Mouse (Mus musculus): ENCODE data around the gene Asgr1. TPM values are rescaled to one million over a fixed set of nuclear protein-coding genes. Genes with fewer than 3 reads are reported as not detected.

Gene Asgr1
- total RNA-seq, 2 experiments from 2014 or later = 1.9 to 2.4 TPM

- intact Hi-C loops (cut with DNase I) = no loop called here
Measured at GRCm38 (mm10) chr11:70103701-70104315, 49.9 kb downstream of the Asgr1 start.

GRCm38 (mm10) chr11:70107085-70107484 is 53.2 kb downstream of the Asgr1 start:
- no peak for DNase-seq (ENCODE audit: low spot score in 2 of 2)
- intact Hi-C loops (cut with DNase I) = no loop called here

More at GRCm38 (mm10) chr11:70103701-70104315, 49.9 kb downstream of the Asgr1 start:
- DNase-seq (ENCODE audit: low spot score in 2 of 2) = no peak

Small RNA genes within 50 kb of the gene (microRNA-seq; reads per million reads assigned to microRNA genes)
- 9,894 to 11,930 reads per million in 2 experiments for gene Mir324

Other genes with a start within 250 kb of the Asgr1 start
- gene Tmem102, start 248.5 kb upstream of the Asgr1 start, total RNA-seq (2021) = not detected
- gene Gm39566, start 238.8 kb upstream of the Asgr1 start, total RNA-seq (2021) = not detected
- not detected for gene Spem2, start 235.6 kb upstream of the Asgr1 start, total RNA-seq (2021)
- gene Spem1, start 231.9 kb upstream of the Asgr1 start, total RNA-seq (2021) = under 1 TPM in 1 of 2 experiments, not detected in 1; 0.32 TPM
- 100 to 1,000 TPM; 277 to 281 TPM for gene Nlgn2, start 216.3 kb upstream of the Asgr1 start, total RNA-seq (2021)
- 100 to 1,000 TPM; 160 to 167 TPM for gene Tmem256, start 215.6 kb upstream of the Asgr1 start, total RNA-seq (2021)
- gene Plscr3, start 207.7 kb upstream of the Asgr1 start, total RNA-seq (2021) = 10 to 100 TPM; 19.5 to 22.3 TPM
- gene Tnk1, start 195.4 kb upstream of the Asgr1 start, total RNA-seq (2021) = not detected
- not detected for gene Tmem95, start 176.1 kb upstream of the Asgr1 start, total RNA-seq (2021)
- gene Kctd11, start 172.7 kb upstream of the Asgr1 start, total RNA-seq (2021) = 1 to 10 TPM in 1 of 2 experiments, under 1 TPM in 1; 0.86 to 1.4 TPM
- not detected for gene Acap1, start 158.5 kb upstream of the Asgr1 start, total RNA-seq (2021)
- gene 2810408A11Rik, start 153.1 kb upstream of the Asgr1 start, total RNA-seq (2021) = under 1 TPM in 1 of 2 experiments, not detected in 1; 0.38 TPM
- gene Neurl4, start 153.0 kb upstream of the Asgr1 start, total RNA-seq (2021) = 100 to 1,000 TPM; 121 to 125 TPM
- 10 to 100 TPM; 24.9 to 26.0 TPM for gene Gps2, start 140.2 kb upstream of the Asgr1 start, total RNA-seq (2021)
- 100 to 1,000 TPM; 468 to 473 TPM for gene Eif5a, start 132.1 kb upstream of the Asgr1 start, total RNA-seq (2021)
- gene Ybx2, start 118.3 kb upstream of the Asgr1 start, total RNA-seq (2021) = 10 to 100 TPM in 1 of 2 experiments, 1 to 10 TPM in 1; 8.4 to 11.3 TPM
- gene Slc2a4, start 105.9 kb upstream of the Asgr1 start, total RNA-seq (2021) = 1 to 10 TPM; 1.9 to 2.4 TPM
- gene Cldn7, start 89.3 kb upstream of the Asgr1 start, total RNA-seq (2021) = not detected
- gene Ctdnep1, start 72.9 kb upstream of the Asgr1 start, total RNA-seq (2021) = 100 to 1,000 TPM; 115 TPM
- gene Elp5, start 71.6 kb upstream of the Asgr1 start, total RNA-seq (2021) = 100 to 1,000 TPM; 103 to 107 TPM
- gene Gabarap, start 62.9 kb upstream of the Asgr1 start, total RNA-seq (2021) = 100 to 1,000 TPM; 213 to 217 TPM
- gene Phf23, start 58.3 kb upstream of the Asgr1 start, total RNA-seq (2021) = 10 to 100 TPM; 39.2 to 40.2 TPM
- gene Dvl2, start 53.5 kb upstream of the Asgr1 start, total RNA-seq (2021) = 10 to 100 TPM; 27.3 to 30.0 TPM
- gene Acadvl, start 38.7 kb upstream of the Asgr1 start, total RNA-seq (2021) = 10 to 100 TPM; 50.7 to 53.6 TPM
- gene Dlg4, start 37.1 kb upstream of the Asgr1 start, total RNA-seq (2021) = 1,000 to 10,000 TPM in 1 of 2 experiments, 100 to 1,000 TPM in 1; 1,000 to 1,075 TPM
- not detected for gene Asgr2, start 38.6 kb downstream of the Asgr1 start, total RNA-seq (2021)
- under 1 TPM; 0.51 to 0.61 TPM for gene Mgl2, start 76.2 kb downstream of the Asgr1 start, total RNA-seq (2021)
- 1 to 10 TPM; 3.3 to 5.3 TPM for gene Clec10a, start 102.1 kb downstream of the Asgr1 start, total RNA-seq (2021)
- 10 to 100 TPM; 27.2 to 36.8 TPM for gene Slc16a11, start 158.7 kb downstream of the Asgr1 start, total RNA-seq (2021)
- 10 to 100 TPM in 1 of 2 experiments, 1 to 10 TPM in 1; 8.3 to 10.4 TPM for gene Slc16a13, start 167.0 kb downstream of the Asgr1 start, total RNA-seq (2021)
- 1 to 10 TPM; 5.1 to 5.3 TPM for gene Bcl6b, start 175.7 kb downstream of the Asgr1 start, total RNA-seq (2021)
- gene 0610010K14Rik, start 183.8 kb downstream of the Asgr1 start, total RNA-seq (2021) = 10 to 100 TPM; 41.3 to 54.2 TPM
- gene Gm21988, start 185.7 kb downstream of the Asgr1 start, total RNA-seq (2021) = 1 to 10 TPM; 5.9 to 7.3 TPM
- 100 to 1,000 TPM; 291 TPM for gene Rnasek, start 185.8 kb downstream of the Asgr1 start, total RNA-seq (2021)
- gene Alox12, start 201.3 kb downstream of the Asgr1 start, total RNA-seq (2021) = under 1 TPM in 1 of 2 experiments, not detected in 1; 0.13 TPM